Mouse (Mus musculus): Measurements from ENCODE around the gene Elane. TPM values are rescaled to one million over a fixed set of nuclear protein-coding genes. Genes with fewer than 3 reads are reported as not detected.

The Elane gene
- polyA plus RNA-seq, 1 experiment from 2014 or later: 0.31 TPM

DNA sequence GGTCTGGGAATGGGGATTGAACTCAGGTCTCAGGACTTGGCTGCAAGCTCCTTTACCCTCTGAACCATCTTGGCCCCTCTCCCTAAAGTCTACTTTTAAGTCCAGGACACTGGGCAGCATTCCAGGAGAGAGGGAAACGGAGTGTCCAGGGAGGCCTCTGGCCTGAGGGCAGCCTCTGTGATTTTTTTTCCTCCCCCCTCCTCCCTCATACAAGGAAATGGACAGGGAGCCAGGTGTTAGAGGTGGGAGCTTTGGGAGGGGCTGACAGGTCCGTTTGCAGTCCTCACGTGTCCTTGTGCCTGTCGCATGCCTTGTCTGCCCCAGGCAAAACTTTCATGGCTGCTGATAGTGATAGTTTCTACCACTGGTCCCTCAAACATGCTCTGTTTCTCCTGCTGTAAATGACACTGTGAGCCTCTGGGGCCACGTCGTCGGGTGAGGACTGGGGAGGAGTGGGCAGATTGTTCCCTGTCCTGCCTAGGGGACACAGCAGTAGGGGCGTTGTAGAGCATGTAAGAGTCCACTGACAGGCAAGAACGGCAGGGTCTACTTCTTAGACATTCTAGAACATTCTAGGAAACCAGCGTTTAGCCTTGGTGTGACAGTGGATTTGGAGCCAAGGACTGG is 50.4 kb downstream of the Elane start:
- H3K4me1 ChIP-seq: peaks cover 60% of the 10 kb centered on the region
- WGBS: 68% methylated on average over 10 of the region's 10 CpGs
- H3K36me3 ChIP-seq: peaks cover 13% of the 10 kb centered on the region
- H3K9ac ChIP-seq (replicated peaks): 0 out of 2 replicates have a peak overlapping the region, but pooled peaks have one; percentile 2
- H3K27ac ChIP-seq (replicated peaks): 0 out of 2 replicates have a peak overlapping the region, but pooled peaks have one; percentile 25
- no peaks in the 10 kb centered on the region for H3K27me3 ChIP-seq (replicated peaks)
- peak overlapping the region; percentile 25 for H3K4me2 ChIP-seq
- no peaks in the 10 kb centered on the region for H3K9me3 ChIP-seq (replicated peaks)
- H3K4me3 ChIP-seq (replicated peaks): no peak overlapping the region
- ATAC-seq (ENCODE audit: low FRiP score): no peak

DNA sequence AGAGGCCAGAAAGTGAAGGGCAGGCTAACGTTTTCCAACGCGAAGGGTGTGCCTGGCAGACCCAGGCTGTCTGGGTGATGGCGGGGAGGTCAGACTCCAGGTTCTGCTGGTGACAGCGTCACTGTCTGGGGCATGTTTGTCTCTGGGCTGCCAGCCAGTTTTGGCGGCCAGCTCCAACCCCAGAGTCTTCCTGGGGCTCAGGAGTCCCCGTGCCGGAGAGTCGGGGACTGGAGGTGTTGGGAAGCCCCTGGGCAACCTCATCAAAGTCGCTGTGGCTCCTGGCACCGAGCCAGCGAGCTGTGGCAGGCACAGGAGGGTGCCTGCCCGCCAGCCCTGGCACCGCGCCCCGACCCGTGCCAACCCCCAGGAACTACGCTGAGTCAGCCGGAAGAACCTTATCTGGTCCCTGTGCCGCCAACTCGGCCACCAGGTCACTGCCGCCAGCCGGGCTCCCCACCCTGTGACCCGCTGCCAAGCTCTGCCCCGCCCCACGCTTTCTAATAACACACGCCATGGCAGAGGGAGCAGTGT is 50.9 kb downstream of the Elane start:
- Histone ChIP-seq H3K4me3 (replicated peaks) (no peak overlapping the region), H3K36me3 (peaks cover 9% of the 10 kb centered on the region), H3K9me3 (replicated peaks) (no peaks in the 10 kb centered on the region), H3K27me3 (replicated peaks) (no peaks in the 10 kb centered on the region), H3K9ac (replicated peaks) (0 out of 2 replicates have a peak overlapping the region, but pooled peaks have one; percentile 2), H3K4me2 (peak overlapping the region; percentile 25), H3K4me1 (peaks cover 58% of the 10 kb centered on the region), H3K27ac (replicated peaks) (0 out of 2 replicates have a peak overlapping the region, but pooled peaks have one; percentile 25)
- 43% methylated on average over 27 of the region's 27 CpGs for WGBS
- ATAC-seq (ENCODE audit: low FRiP score): no peak

Small RNAs within 50 kb of the gene (microRNA-seq; reads per million reads assigned to microRNA genes)
- gene Mir6910: not detected

Other genes starting within 250 kb of the Elane start
- gene Shc2, start 248.3 kb upstream of the Elane start, polyA plus RNA-seq (2015; fragmentation: Nextera tagmentation; extraction: Ambion mirVana): 24.7 and 28.9 TPM in 2 replicates
- 0.14 and 0.17 TPM in 2 replicates for gene Odf3l2, start 240.5 kb upstream of the Elane start, polyA plus RNA-seq (2015; fragmentation: Nextera tagmentation; extraction: Ambion mirVana)
- gene Madcam1, start 221.7 kb upstream of the Elane start, polyA plus RNA-seq (2015; fragmentation: Nextera tagmentation; extraction: Ambion mirVana): 1.0 and 4.1 TPM in 2 replicates
- 109 and 115 TPM in 2 replicates for gene Tpgs1, start 216.9 kb upstream of the Elane start, polyA plus RNA-seq (2015; fragmentation: Nextera tagmentation; extraction: Ambion mirVana)
- 83.0 and 83.4 TPM in 2 replicates for gene Cdc34, start 204.1 kb upstream of the Elane start, polyA plus RNA-seq (2015; fragmentation: Nextera tagmentation; extraction: Ambion mirVana)
- 1.1 TPM in 2 replicates for gene Gzmm, start 197.2 kb upstream of the Elane start, polyA plus RNA-seq (2015; fragmentation: Nextera tagmentation; extraction: Ambion mirVana)
- gene Bsg, start 181.8 kb upstream of the Elane start, polyA plus RNA-seq (2015; fragmentation: Nextera tagmentation; extraction: Ambion mirVana): 958 and 1,001 TPM in 2 replicates
- gene Hcn2, start 169.6 kb upstream of the Elane start, polyA plus RNA-seq (2015; fragmentation: Nextera tagmentation; extraction: Ambion mirVana): 2.0 and 3.0 TPM in 2 replicates
- 43.4 TPM in 2 replicates for gene Polrmt, start 139.7 kb upstream of the Elane start, polyA plus RNA-seq (2015; fragmentation: Nextera tagmentation; extraction: Ambion mirVana)
- gene Fgf22, start 131.2 kb upstream of the Elane start, polyA plus RNA-seq (2015; fragmentation: Nextera tagmentation; extraction: Ambion mirVana): 2.7 and 3.4 TPM in 2 replicates
- gene Rnf126, start 119.3 kb upstream of the Elane start, polyA plus RNA-seq (2015; fragmentation: Nextera tagmentation; extraction: Ambion mirVana): 108 and 110 TPM in 2 replicates
- gene Fstl3, start 109.0 kb upstream of the Elane start, polyA plus RNA-seq (2015; fragmentation: Nextera tagmentation; extraction: Ambion mirVana): 2.6 and 4.5 TPM in 2 replicates
- gene Prss57, start 95.3 kb upstream of the Elane start, polyA plus RNA-seq (2015; fragmentation: Nextera tagmentation; extraction: Ambion mirVana): 0.14 and 10.2 TPM in 2 replicates
- 227 and 256 TPM in 2 replicates for gene Palm, start 92.7 kb upstream of the Elane start, polyA plus RNA-seq (2015; fragmentation: Nextera tagmentation; extraction: Ambion mirVana)
- gene Misp, start 65.3 kb upstream of the Elane start, polyA plus RNA-seq (2015; fragmentation: Nextera tagmentation; extraction: Ambion mirVana): 0.33 and 11.5 TPM in 2 replicates
- gene Ptbp1, start 31.8 kb upstream of the Elane start, polyA plus RNA-seq (2015; fragmentation: Nextera tagmentation; extraction: Ambion mirVana): 55.8 and 121 TPM in 2 replicates
- gene Prtn3, start 11.8 kb upstream of the Elane start, polyA plus RNA-seq (2015; fragmentation: Nextera tagmentation; extraction: Ambion mirVana): 9.0 and 9.5 TPM in 2 replicates
- gene Plppr3, start 11.6 kb upstream of the Elane start, polyA plus RNA-seq (2015; fragmentation: Nextera tagmentation; extraction: Ambion mirVana): 316 and 385 TPM in 2 replicates
- not detected in 2 replicates for gene Cfd, start 4.6 kb downstream of the Elane start, polyA plus RNA-seq (2015; fragmentation: Nextera tagmentation; extraction: Ambion mirVana)
- 44.9 and 46.7 TPM in 2 replicates for gene Med16, start 22.7 kb downstream of the Elane start, polyA plus RNA-seq (2015; fragmentation: Nextera tagmentation; extraction: Ambion mirVana)
- gene Gm26602, start 24.6 kb downstream of the Elane start, polyA plus RNA-seq (2015; fragmentation: Nextera tagmentation; extraction: Ambion mirVana): 22.7 and 23.6 TPM in 2 replicates
- gene Kiss1r, start 30.7 kb downstream of the Elane start, polyA plus RNA-seq (2015; fragmentation: Nextera tagmentation; extraction: Ambion mirVana): 1.8 and 2.8 TPM in 2 replicates
- gene R3hdm4, start 35.0 kb downstream of the Elane start, polyA plus RNA-seq (2015; fragmentation: Nextera tagmentation; extraction: Ambion mirVana): 264 and 288 TPM in 2 replicates
- 2.4 and 5.1 TPM in 2 replicates for gene Arid3a, start 40.8 kb downstream of the Elane start, polyA plus RNA-seq (2015; fragmentation: Nextera tagmentation; extraction: Ambion mirVana)
- gene Wdr18, start 73.9 kb downstream of the Elane start, polyA plus RNA-seq (2015; fragmentation: Nextera tagmentation; extraction: Ambion mirVana): 94.4 and 104 TPM in 2 replicates
- 0.32 and 0.33 TPM in 2 replicates for gene Grin3b, start 84.5 kb downstream of the Elane start, polyA plus RNA-seq (2015; fragmentation: Nextera tagmentation; extraction: Ambion mirVana)
- 21.3 and 24.7 TPM in 2 replicates for gene Tmem259, start 98.1 kb downstream of the Elane start, polyA plus RNA-seq (2015; fragmentation: Nextera tagmentation; extraction: Ambion mirVana)
- 31.6 and 76.4 TPM in 2 replicates for gene Cnn2, start 102.3 kb downstream of the Elane start, polyA plus RNA-seq (2015; fragmentation: Nextera tagmentation; extraction: Ambion mirVana)
- 5.2 and 5.6 TPM in 2 replicates for gene Abca7, start 110.2 kb downstream of the Elane start, polyA plus RNA-seq (2015; fragmentation: Nextera tagmentation; extraction: Ambion mirVana)
- gene Arhgap45, start 130.4 kb downstream of the Elane start, polyA plus RNA-seq (2015; fragmentation: Nextera tagmentation; extraction: Ambion mirVana): 2.0 and 13.7 TPM in 2 replicates
- 134 and 148 TPM in 2 replicates for gene Polr2e, start 153.5 kb downstream of the Elane start, polyA plus RNA-seq (2015; fragmentation: Nextera tagmentation; extraction: Ambion mirVana)
- gene Gpx4, start 160.9 kb downstream of the Elane start, polyA plus RNA-seq (2015; fragmentation: Nextera tagmentation; extraction: Ambion mirVana): 559 and 600 TPM in 2 replicates
- gene Sbno2, start 219.3 kb downstream of the Elane start, polyA plus RNA-seq (2015; fragmentation: Nextera tagmentation; extraction: Ambion mirVana): 11.7 and 12.8 TPM in 2 replicates
- gene Stk11, start 229.6 kb downstream of the Elane start, polyA plus RNA-seq (2015; fragmentation: Nextera tagmentation; extraction: Ambion mirVana): 16.9 and 17.3 TPM in 2 replicates